Mouse (Mus musculus): ENCODE results near the gene Aspdh. TPM values are rescaled to one million over a fixed set of nuclear protein-coding genes. Genes with fewer than 3 reads are reported as not detected.

The Aspdh gene
- total RNA-seq, 4 experiments from 2014 or later: 11.1 to 13.6 (median 12.4) TPM

GRCm38 (mm10) chr7:44497361-44498055 lies 32.3 kb downstream of the Aspdh start:
- no peak for DNase-seq (ENCODE audit: low spot score in 2 of 2)

GRCm38 (mm10) chr7:44498922-44499321 lies 33.7 kb downstream of the Aspdh start:
- DNase-seq (ENCODE audit: low spot score in 2 of 2): no peak

- DNase-seq (ENCODE audit: low spot score in 2 of 2): no peak
Measured at GRCm38 (mm10) chr7:44500046-44500445, 34.9 kb downstream of the Aspdh start.

GRCm38 (mm10) chr7:44501563-44502115 lies 36.4 kb downstream of the Aspdh start:
- DNase-seq (ENCODE audit: low spot score in 2 of 2): peak in 1 of 2 experiments; percentile 75

- DNase-seq (ENCODE audit: low spot score in 2 of 2): no peak
Measured at GRCm38 (mm10) chr7:44507491-44507890, 42.3 kb downstream of the Aspdh start.

Small RNAs within 50 kb of the gene (microRNA-seq; reads per million reads assigned to microRNA genes)
- gene Mir7052: 14.7 to 20.0 reads per million in 2 experiments

Other genes with a start within 250 kb of the Aspdh start
- gene Klk1b5, start 249.4 kb upstream of the Aspdh start, total RNA-seq (2022): not detected
- not detected for gene Klk1, start 240.0 kb upstream of the Aspdh start, total RNA-seq (2022)
- gene Gm36864, start 229.2 kb upstream of the Aspdh start, total RNA-seq (2022): not detected
- gene 1700028J19Rik, start 218.7 kb upstream of the Aspdh start, total RNA-seq (2022): 1 to 10 TPM; 1.3 to 2.4 (median 1.7) TPM
- 10 to 100 TPM; 76.7 to 94.0 (median 85.5) TPM for gene 2410002F23Rik, start 218.7 kb upstream of the Aspdh start, total RNA-seq (2022)
- gene Acp4, start 208.0 kb upstream of the Aspdh start, total RNA-seq (2022): not detected
- not detected for gene Gm15517, start 203.9 kb upstream of the Aspdh start, total RNA-seq (2022)
- 1 to 10 TPM; 3.6 to 4.2 (median 3.6) TPM for gene Clec11a, start 158.5 kb upstream of the Aspdh start, total RNA-seq (2022)
- 100 to 1,000 TPM; 568 to 623 (median 583) TPM for gene Shank1, start 155.1 kb upstream of the Aspdh start, total RNA-seq (2022)
- 10 to 100 TPM; 82.9 to 94.7 (median 87.0) TPM for gene Syt3, start 81.3 kb upstream of the Aspdh start, total RNA-seq (2022)
- gene 1700008O03Rik, start 79.6 kb upstream of the Aspdh start, total RNA-seq (2022): 1 to 10 TPM; 2.2 to 4.3 (median 2.8) TPM
- 100 to 1,000 TPM; 278 to 302 (median 291) TPM for gene Lrrc4b, start 36.4 kb upstream of the Aspdh start, total RNA-seq (2022)
- 100 to 1,000 TPM in 2 of 4 experiments, 10 to 100 TPM in 2; 97.1 to 114 (median 103) TPM for gene Josd2, start 2.6 kb downstream of the Aspdh start, total RNA-seq (2022)
- 100 to 1,000 TPM; 201 to 225 (median 215) TPM for gene Emc10, start 31.1 kb downstream of the Aspdh start, total RNA-seq (2022)
- 10 to 100 TPM; 15.5 to 21.6 (median 19.0) TPM for gene Fam71e1, start 31.2 kb downstream of the Aspdh start, total RNA-seq (2022)
- gene Mybpc2, start 59.3 kb downstream of the Aspdh start, total RNA-seq (2022): under 1 TPM in 3 of 4 experiments, not detected in 1; 0.10 to 0.57 (median 0.14) TPM
- gene Spib, start 66.7 kb downstream of the Aspdh start, total RNA-seq (2022): under 1 TPM in 1 of 4 experiments, not detected in 3; 0.16 TPM
- gene Pold1, start 83.5 kb downstream of the Aspdh start, total RNA-seq (2022): 10 to 100 TPM in 2 of 4 experiments, 1 to 10 TPM in 2; 8.2 to 11.5 (median 10.2) TPM
- 10 to 100 TPM; 57.2 to 67.9 (median 61.1) TPM for gene Nr1h2, start 88.6 kb downstream of the Aspdh start, total RNA-seq (2022)
- gene Napsa, start 107.0 kb downstream of the Aspdh start, total RNA-seq (2022): under 1 TPM in 1 of 4 experiments, not detected in 3; 0.65 TPM
- 100 to 1,000 TPM; 133 to 157 (median 145) TPM for gene Kcnc3, start 125.3 kb downstream of the Aspdh start, total RNA-seq (2022)
- gene Myh14, start 205.5 kb downstream of the Aspdh start, total RNA-seq (2022): 10 to 100 TPM; 26.6 to 36.6 (median 32.8) TPM
- not detected for gene Izumo2, start 243.4 kb downstream of the Aspdh start, total RNA-seq (2022)